In the genomic region with DNA sequence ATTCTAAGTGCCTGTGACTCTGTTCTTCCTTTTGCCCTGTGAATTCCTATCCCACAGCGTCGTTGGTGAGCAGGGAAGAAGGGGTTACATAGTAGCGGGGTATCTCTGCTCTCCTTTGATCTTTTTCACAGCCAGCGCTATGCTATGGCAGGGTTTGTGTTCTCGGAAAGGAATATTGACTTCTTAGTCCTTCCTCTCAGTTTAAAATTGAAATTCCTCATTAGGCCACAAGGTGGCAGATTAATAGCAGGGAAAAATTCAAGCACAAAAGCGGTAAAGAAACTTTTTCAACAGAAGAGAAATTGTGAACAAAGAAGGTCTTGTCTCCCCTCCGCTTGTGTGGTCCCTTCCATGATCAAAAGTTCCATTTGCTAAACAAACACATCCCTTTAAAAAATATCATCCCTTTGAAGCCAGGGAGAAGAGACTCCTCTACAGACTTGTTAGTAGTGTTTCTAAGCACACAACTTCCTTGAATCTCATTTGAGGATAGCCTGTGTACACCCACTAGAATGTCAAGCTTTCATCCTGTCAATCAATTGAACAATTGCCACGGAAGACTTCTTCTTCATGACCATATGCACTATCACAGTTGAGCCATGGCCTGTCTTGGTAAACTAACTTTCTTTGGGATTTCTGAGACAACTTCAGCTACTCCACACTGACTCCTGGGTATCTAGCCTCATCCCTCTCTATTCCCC, we compare ENCODE assay signal across 8 mouse cellular contexts.
DNase-seq lines count a peak whose midpoint lies in the region; ATAC-seq and TF ChIP-seq lines count a peak whose summit lies in the region.

No protein-coding gene starts in this region.

- no peaks in the 10 kb centered on the region for H3K9me3 ChIP-seq in kidney, embryonic 14.5 days (ENCODE audit: control insufficient read depth, low read length)
- no peaks in the 10 kb centered on the region for H3K9me3 ChIP-seq in CH12.LX (replicated peaks; ENCODE audit: low read length)

- no peak for TF ChIP-seq EP300 in CH12.LX (IDR thresholded peaks at IDR 0.05; ENCODE audit: low read length)

- in situ Hi-C loops in CH12.LX (cut with MboI; ENCODE audit: low pct_ligation_motif_present, low pct_unique_long_range_greater_than_20kb, low sequenced_read_pairs), result loop anchor here (5.0 kb wide), 2 partner anchors 190 to 260 kb away; no protein-coding TSS in a partner anchor

- no peak overlapping the region for H3K27ac ChIP-seq in kidney, embryonic 14.5 days (ENCODE audit: low read depth, low read length)
- no peak overlapping the region for H3K27ac ChIP-seq in CH12.LX (ENCODE audit: insufficient read depth, low read depth)

- 6% methylated on average over 8 of the region's 8 CpGs for WGBS in kidney, embryonic 14.5 days

- dilution Hi-C loops in CH12.LX (cut with MboI; ENCODE audit: extremely low pct_ligation_motif_present, extremely low pct_unique_long_range_greater_than_20kb, low sequenced_read_pairs), result no loop called here

- DNase-seq in kidney, postnatal 4 days, result no peak
- peak; percentile 74 for DNase-seq in CH12.LX (ENCODE audit: extremely low read depth)
- DNase-seq in cerebellum, adult 8-10 months, result peak; percentile 37
- DNase-seq in heart, postnatal 4 days, result peak; percentile 9
- DNase-seq in lung, postnatal 10 days, result peak; percentile 60
- peak; percentile 77 for DNase-seq in splenic B cell, adult 2 months (ENCODE audit: low read depth, low spot score)
- DNase-seq in adrenal gland, adult 18-20 months (ENCODE audit: low spot score in 2 of 2), result no peak

- peak; percentile 32 to 90; a peak in 3 of 4 replicates for TF ChIP-seq CTCF in CH12.LX (conservative IDR thresholded peaks at IDR 0.05 in 1 of 2, IDR thresholded peaks at IDR 0.05 in 1 of 2; ENCODE audit: low read depth in 2 of 2, low read length in 2 of 2)

- TF ChIP-seq POLR2A in CH12.LX (IDR thresholded peaks at IDR 0.05; ENCODE audit: low read depth, low read length), result no peak

- ATAC-seq in kidney, embryonic 14.5 days (ENCODE audit: low FRiP score, low TSS enrichment), result 0 out of 2 replicates have a peak, but pooled peaks have one; percentile 55

- no peak overlapping the region for H3K4me3 ChIP-seq in kidney, embryonic 14.5 days (ENCODE audit: low read length)
- no peak overlapping the region for H3K4me3 ChIP-seq in CH12.LX (replicated peaks in 1 of 3; ENCODE audit: low read depth in 2 of 3, low read length in 2 of 3, poor library complexity in 1 of 3)

- H3K36me3 ChIP-seq in kidney, embryonic 14.5 days (ENCODE audit: control insufficient read depth, insufficient read depth, low read length), result no peaks in the 10 kb centered on the region
- no peaks in the 10 kb centered on the region for H3K36me3 ChIP-seq in CH12.LX (replicated peaks in 1 of 2; ENCODE audit: control insufficient read depth in 1 of 2, insufficient read depth in 1 of 2, low read length in 1 of 2)
- H3K36me3 ChIP-seq in splenic B cell, adult 2 months (ENCODE audit: control insufficient read depth, insufficient read depth, low read length, poor library complexity, severe bottlenecking), result no peaks in the 10 kb centered on the region

- H3K79me2 ChIP-seq in CH12.LX (replicated peaks; ENCODE audit: control insufficient read depth, extremely low read depth, insufficient read depth, poor library complexity, severe bottlenecking), result no peaks in the 10 kb centered on the region

- H3K4me2 ChIP-seq in kidney, embryonic 14.5 days (replicated peaks; ENCODE audit: low read depth, low read length), result no peak overlapping the region
- no peak overlapping the region; the same call in 1 of the 2 replicates for H3K4me2 ChIP-seq in CH12.LX (ENCODE audit: insufficient read depth, low read depth, poor library complexity, severe bottlenecking)

- H3K27me3 ChIP-seq in kidney, embryonic 14.5 days (ENCODE audit: control insufficient read depth, insufficient read depth, low read length), result no peaks in the 10 kb centered on the region
- no peaks in the 10 kb centered on the region for H3K27me3 ChIP-seq in CH12.LX (replicated peaks)
- H3K27me3 ChIP-seq in splenic B cell, adult 2 months (ENCODE audit: control insufficient read depth, insufficient read depth, low read length, poor library complexity, severe bottlenecking), result no peaks in the 10 kb centered on the region

- TF ChIP-seq RAD21 in CH12.LX (IDR thresholded peaks at IDR 0.05; ENCODE audit: low read depth, low read length), result peak; percentile 96

- no peak overlapping the region for H3K9ac ChIP-seq in kidney, embryonic 14.5 days (ENCODE audit: low read depth, low read length)
- no peak overlapping the region; the same call in 1 of the 2 replicates for H3K9ac ChIP-seq in CH12.LX (ENCODE audit: insufficient read depth, low read depth)

- H3K4me1 ChIP-seq in kidney, embryonic 14.5 days (ENCODE audit: control insufficient read depth, insufficient read depth, low read length), result no peaks in the 10 kb centered on the region
- peaks cover 18 to 57% of the 10 kb centered on the region in 2 experiments; a peak in 3 of 4 replicates for H3K4me1 ChIP-seq in CH12.LX (ENCODE audit: control insufficient read depth in 1 of 2, insufficient read depth in 2 of 2)

TF ChIP-seq in CH12.LX, 34 proteins besides CTCF, POLR2A, EP300 and RAD21:
- peak; percentile 89 for TF ChIP-seq SMC3 (IDR thresholded peaks at IDR 0.05; ENCODE audit: low read depth, low read length)
- peak; percentile 48 for TF ChIP-seq ZNF384 (IDR thresholded peaks at IDR 0.05; ENCODE audit: low read depth, low read length)
- TF ChIP-seq ZC3H11A (IDR thresholded peaks at IDR 0.05; ENCODE audit: low read depth, low read length), result peak; percentile 78
- peak; percentile 75 for TF ChIP-seq MYC (IDR thresholded peaks at IDR 0.05; ENCODE audit: low read depth, low read length)
- TF ChIP-seq SIN3A (IDR thresholded peaks at IDR 0.05; ENCODE audit: low read length), result peak; percentile 50; the same call in 1 of the 2 replicates
- no peak for TF ChIP-seq GABPA (IDR thresholded peaks at IDR 0.05; ENCODE audit: insufficient replicate concordance, low read depth, low read length)
- TF ChIP-seq ELF1 (IDR thresholded peaks at IDR 0.05; ENCODE audit: low read depth, low read length), result no peak
- TF ChIP-seq IRF4 (IDR thresholded peaks at IDR 0.05; ENCODE audit: low read depth, low read length), result peak; percentile 29; the same call in 1 of the 2 replicates
- no peak for TF ChIP-seq UBTF (IDR thresholded peaks at IDR 0.05; ENCODE audit: low read depth, low read length)
- 0 out of 2 replicates have a peak, but pooled peaks have one; percentile 52 for TF ChIP-seq E2F4 (IDR thresholded peaks at IDR 0.05; ENCODE audit: insufficient replicate concordance, low read depth, low read length)

Comparison
In these comparisons a context has a peak if more than half of its experiments do, and no peak if none do; other contexts are left out.
1. DNase-seq: peak in CH12.LX (single experiment), cerebellum, adult 8-10 months (single experiment), heart, postnatal 4 days (single experiment), lung, postnatal 10 days (single experiment) and splenic B cell, adult 2 months (single experiment); none in kidney, postnatal 4 days (0 of 2) and adrenal gland, adult 18-20 months (0 of 2).